Mouse (Mus musculus) embryonic facial prominence, embryonic 15.5 days (tissue): ENCODE data around the gene Parp3. TPM values are rescaled to one million over a fixed set of nuclear protein-coding genes. Genes with fewer than 3 reads are reported as not detected.
A peak's percentile ranks its signal among the peaks of the same experiment; 100 is the strongest.

ENCODE experiments used
- ATAC-seq: fragments of 200-750 bp; cut with Nextera tagmentation; 2 replicates; pipeline ENCODE4 v1.8.0; 2017; ENCODE audit warnings: low read depth, moderate TSS enrichment; ENCODE audit not compliant: insufficient number of reproducible peaks, low FRiP score, low TSS enrichment
- H3K27ac ChIP-seq: fragments of 300-500 bp; sonication (generic); replicated peaks from 2 replicates; pipeline ENCODE4 v1.5.1; 2015; ENCODE audit warnings: mild to moderate bottlenecking, inconsistent platforms
- H3K27me3 ChIP-seq: fragments of 300-500 bp; sonication (generic); 2 replicates; pipeline ENCODE4 v1.6.1; 2015; ENCODE audit warnings: inconsistent platforms
- H3K36me3 ChIP-seq: fragments of 300-500 bp; sonication (generic); 2 replicates; pipeline ENCODE4 v1.6.1; 2015; ENCODE audit warnings: mild to moderate bottlenecking, inconsistent platforms
- H3K4me1 ChIP-seq: fragments of 300-500 bp; sonication (generic); 2 replicates; pipeline ENCODE4 v1.6.1; 2015; ENCODE audit warnings: inconsistent platforms
- H3K4me2 ChIP-seq: fragments of 300-500 bp; sonication (generic); replicated peaks from 2 replicates; pipeline ENCODE4 v1.6.1; 2015; ENCODE audit warnings: mild to moderate bottlenecking, inconsistent platforms
- H3K4me3 ChIP-seq: fragments of 300-500 bp; sonication (generic); replicated peaks from 2 replicates; pipeline ENCODE4 v1.5.1; 2015; ENCODE audit warnings: mild to moderate bottlenecking, inconsistent platforms
- H3K9ac ChIP-seq: fragments of 300-500 bp; sonication (generic); 2 replicates; pipeline ENCODE4 v1.6.1; 2015; ENCODE audit warnings: inconsistent platforms
- H3K9me3 ChIP-seq: fragments of 300-500 bp; sonication (generic); replicated peaks from 2 replicates; pipeline ENCODE4 v1.6.1; 2016; ENCODE audit warnings: inconsistent platforms
- WGBS: fragments of 180-500 bp; shearing (Covaris S2); methylation state at CpG from one replicate; pipeline ENCODE4 v1.1.7; 2015; 5-methylcytosine and 5-hydroxymethylcytosine counted together
- polyA plus RNA-seq: library from polyadenylated mRNA; unstranded; fragments of >200 nt; fragmentation: Nextera tagmentation; extraction: Ambion mirVana; gene quantifications from 2 replicates; pipeline ENCODE4 v1.2.1, GENCODE M21; 2015

The Parp3 gene
- polyA plus RNA-seq, 1 experiment from 2014 or later = 6.8 TPM

GRCm38 (mm10) chr9:106483606-106484005 lies 6.9 kb upstream of the Parp3 start:
- no peak overlapping the region for H3K4me3 ChIP-seq
- H3K36me3 ChIP-seq = peaks cover 58% of the 10 kb centered on the region
- ATAC-seq = no peak
- 92% methylated on average over 17 of the region's 17 CpGs for WGBS
- H3K27me3 ChIP-seq = no peaks in the 10 kb centered on the region
- H3K9ac ChIP-seq = no peak overlapping the region
- H3K4me1 ChIP-seq = no peaks in the 10 kb centered on the region
- no peak overlapping the region for H3K4me2 ChIP-seq
- H3K27ac ChIP-seq = no peak overlapping the region
- H3K9me3 ChIP-seq = no peaks in the 10 kb centered on the region

DNA sequence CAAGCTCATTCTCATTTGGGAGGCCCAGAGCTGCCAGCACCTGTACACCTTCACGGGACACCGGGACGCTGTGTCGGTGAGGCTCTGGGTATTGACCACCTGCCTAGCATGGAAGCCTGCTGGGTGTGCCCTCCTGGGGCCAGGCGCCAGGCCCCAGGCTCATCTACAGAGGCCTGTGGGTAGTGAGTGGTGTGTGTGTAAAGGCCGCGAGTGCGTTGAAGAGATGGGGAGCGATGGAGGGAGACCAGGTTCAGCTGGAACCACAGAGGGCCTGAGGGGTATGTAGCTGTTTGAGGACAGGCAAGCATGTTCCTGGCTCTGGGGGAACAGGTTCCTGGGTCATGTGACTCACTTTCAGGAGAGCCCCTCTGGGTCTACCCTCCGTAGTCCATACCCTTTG lies 6.4 kb upstream of the Parp3 start:
- peaks cover 58% of the 10 kb centered on the region for H3K36me3 ChIP-seq
- H3K9ac ChIP-seq = no peak overlapping the region
- H3K27me3 ChIP-seq = no peaks in the 10 kb centered on the region
- peaks cover 3% of the 10 kb centered on the region for H3K4me1 ChIP-seq
- H3K4me2 ChIP-seq = no peak overlapping the region
- H3K27ac ChIP-seq = no peak overlapping the region
- no peaks in the 10 kb centered on the region for H3K9me3 ChIP-seq
- no peak for ATAC-seq
- H3K4me3 ChIP-seq = no peak overlapping the region
- WGBS = 96% methylated on average over 10 of the region's 10 CpGs

DNA sequence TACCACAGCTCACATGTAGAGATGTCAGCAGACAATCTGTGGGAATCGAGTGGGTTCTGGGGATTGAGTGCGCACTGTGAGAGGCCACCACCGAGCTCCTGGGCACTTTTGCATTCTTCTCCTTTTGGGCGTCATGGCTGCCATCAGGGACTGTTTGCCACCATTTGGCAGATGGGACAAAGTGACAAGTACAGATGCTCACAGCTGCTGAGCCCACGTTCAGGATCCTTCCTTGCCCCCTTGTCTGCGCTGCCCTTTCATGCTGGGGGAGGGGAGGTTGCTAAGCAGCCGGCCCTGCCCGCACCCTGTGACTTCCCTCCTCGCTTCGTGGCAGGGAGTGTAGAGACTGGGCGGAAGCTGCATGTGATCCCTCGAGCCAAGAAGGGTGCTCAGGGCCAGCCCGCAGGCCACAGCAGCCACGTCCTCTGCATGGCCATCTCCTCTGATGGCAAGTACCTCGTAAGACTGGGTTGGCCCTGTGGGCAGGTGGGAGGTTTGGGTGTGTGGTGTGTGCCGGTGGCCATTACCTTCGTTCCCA lies 5.9 kb upstream of the Parp3 start:
- H3K4me2 ChIP-seq = no peak overlapping the region
- H3K27me3 ChIP-seq = no peaks in the 10 kb centered on the region
- H3K27ac ChIP-seq = no peak overlapping the region
- H3K4me1 ChIP-seq = peaks cover 8% of the 10 kb centered on the region
- H3K9me3 ChIP-seq = no peaks in the 10 kb centered on the region
- peaks cover 58% of the 10 kb centered on the region for H3K36me3 ChIP-seq
- no peak for ATAC-seq
- WGBS = 84% methylated on average over 17 of the region's 17 CpGs
- no peak overlapping the region for H3K4me3 ChIP-seq
- H3K9ac ChIP-seq = no peak overlapping the region

DNA sequence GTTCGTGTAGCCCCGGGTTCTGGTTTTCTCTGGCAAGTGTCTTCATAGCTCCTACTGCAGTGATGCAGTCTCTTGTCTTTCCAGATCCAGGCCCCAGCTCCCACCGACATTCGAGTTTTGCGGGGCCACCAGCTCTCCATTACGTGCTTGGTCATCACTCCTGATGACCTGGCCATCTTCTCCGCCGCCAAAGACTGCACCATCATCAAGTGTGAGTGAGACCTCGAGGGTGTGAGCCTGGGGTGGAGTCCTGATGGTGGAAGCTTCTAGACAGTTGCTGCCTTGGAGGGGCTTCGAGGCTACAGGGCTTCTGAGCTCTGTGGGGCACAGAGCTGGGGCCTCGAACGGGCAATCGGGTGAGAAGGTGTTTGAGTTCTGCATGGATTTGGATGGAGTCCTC lies 4.9 kb upstream of the Parp3 start:
- H3K27ac ChIP-seq = no peak overlapping the region
- no peak overlapping the region for H3K4me2 ChIP-seq
- H3K4me3 ChIP-seq = no peak overlapping the region
- H3K9me3 ChIP-seq = no peaks in the 10 kb centered on the region
- ATAC-seq = no peak
- peaks cover 9% of the 10 kb centered on the region for H3K4me1 ChIP-seq
- WGBS = 95% methylated on average over 13 of the region's 13 CpGs
- peaks cover 58% of the 10 kb centered on the region for H3K36me3 ChIP-seq
- no peak overlapping the region for H3K9ac ChIP-seq
- no peaks in the 10 kb centered on the region for H3K27me3 ChIP-seq

DNA sequence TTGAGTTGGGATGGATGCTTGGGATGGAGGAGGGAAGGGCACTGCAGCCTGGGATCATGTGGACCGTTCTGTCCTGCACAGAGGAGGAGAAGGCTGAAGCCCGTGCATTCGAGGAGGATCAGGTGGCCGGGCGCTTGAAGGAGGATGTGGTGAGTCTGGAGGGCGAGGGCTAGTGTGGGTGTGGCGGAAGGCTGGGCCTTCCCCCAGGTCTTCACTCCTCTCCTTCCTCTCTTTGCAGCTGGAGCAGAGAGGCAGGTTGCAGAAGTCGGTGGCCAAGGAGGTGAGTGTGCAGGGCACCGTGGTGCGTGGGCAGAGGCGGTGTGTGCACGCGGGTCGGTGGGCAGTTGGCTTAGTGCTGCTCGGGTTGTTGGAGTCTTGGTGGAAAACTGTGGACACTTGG lies 4.3 kb upstream of the Parp3 start:
- no peak overlapping the region for H3K4me3 ChIP-seq
- no peak for ATAC-seq
- peaks cover 15% of the 10 kb centered on the region for H3K4me1 ChIP-seq
- no peaks in the 10 kb centered on the region for H3K27me3 ChIP-seq
- 89% methylated on average over 15 of the region's 15 CpGs for WGBS
- no peak overlapping the region for H3K9ac ChIP-seq
- H3K36me3 ChIP-seq = peaks cover 54% of the 10 kb centered on the region
- H3K9me3 ChIP-seq = no peaks in the 10 kb centered on the region
- H3K27ac ChIP-seq = no peak overlapping the region
- no peak overlapping the region for H3K4me2 ChIP-seq

DNA sequence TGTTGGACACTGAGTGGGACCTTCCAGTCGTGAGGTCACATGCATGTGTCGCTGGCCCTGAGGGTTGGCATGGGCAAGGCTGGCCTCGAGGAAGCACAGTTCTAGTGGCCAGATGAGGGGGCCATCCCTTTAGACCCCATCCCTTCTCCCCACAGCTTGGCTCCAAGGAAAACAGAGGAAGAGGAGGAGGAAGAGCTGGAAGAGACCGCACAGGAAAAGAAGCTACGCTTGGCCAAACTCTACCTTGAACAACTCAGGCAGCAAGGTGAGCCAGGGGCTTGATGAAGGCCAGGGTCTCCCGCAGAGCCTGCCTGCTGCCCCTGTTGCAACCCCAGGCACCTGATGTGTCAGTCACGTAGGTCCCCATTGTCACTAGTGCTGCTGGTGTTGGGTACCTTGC lies 3.8 kb upstream of the Parp3 start:
- peaks cover 20% of the 10 kb centered on the region for H3K4me1 ChIP-seq
- H3K4me3 ChIP-seq = no peak overlapping the region
- no peak overlapping the region for H3K9ac ChIP-seq
- ATAC-seq = no peak
- H3K36me3 ChIP-seq = peaks cover 49% of the 10 kb centered on the region
- WGBS = 94% methylated on average over 7 of the region's 7 CpGs
- no peaks in the 10 kb centered on the region for H3K27me3 ChIP-seq
- no peaks in the 10 kb centered on the region for H3K9me3 ChIP-seq
- H3K27ac ChIP-seq = no peak overlapping the region
- H3K4me2 ChIP-seq = no peak overlapping the region

- Histone ChIP-seq H3K9ac (peak overlapping the region; percentile 66), H3K4me1 (peaks cover 42% of the 10 kb centered on the region), H3K36me3 (peaks cover 26% of the 10 kb centered on the region), H3K27me3 (no peaks in the 10 kb centered on the region), H3K4me2 (peak overlapping the region; percentile 88), H3K27ac (no peak overlapping the region), H3K9me3 (no peaks in the 10 kb centered on the region), H3K4me3 (peak overlapping the region; percentile 81)
- WGBS = 76% methylated on average over 9 of the region's 9 CpGs
- no peak for ATAC-seq
Observed at GRCm38 (mm10) chr9:106478101-106478500, 1.4 kb upstream of the Parp3 start.

DNA sequence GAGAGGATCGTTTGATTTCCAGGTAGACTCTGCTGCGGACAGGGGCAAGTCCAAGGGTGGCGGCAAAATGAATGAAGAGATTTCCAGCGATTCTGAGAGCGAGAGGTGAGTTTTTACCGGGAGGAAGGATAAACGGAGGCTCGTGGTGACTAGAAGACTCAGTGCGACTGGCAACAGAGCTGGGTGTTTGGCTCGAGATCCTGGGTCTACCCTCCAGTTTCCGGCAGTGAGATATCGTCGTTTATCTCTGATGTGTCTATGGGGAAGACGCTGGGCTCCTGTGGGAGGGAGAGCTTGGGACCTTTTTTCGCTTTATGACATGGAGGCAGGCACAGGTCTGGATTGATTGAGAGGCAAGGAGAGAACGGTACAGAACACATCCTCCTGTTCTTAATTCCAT lies 900 bp upstream of the Parp3 start:
- peak overlapping the region; percentile 88 for H3K4me2 ChIP-seq
- WGBS = 2% methylated on average over 16 of the region's 16 CpGs
- no peak for ATAC-seq

GRCm38 (mm10) chr9:106476002-106476923 lies 486 bp downstream of the Parp3 start:
- ATAC-seq = peak; percentile 30
- 0 out of 2 replicates have a peak overlapping the region, but pooled peaks have one; percentile 3 for H3K9ac ChIP-seq
- peak overlapping the region; percentile 88 for H3K27ac ChIP-seq
- peaks cover 56% of the 10 kb centered on the region for H3K4me1 ChIP-seq
- peaks cover 19% of the 10 kb centered on the region for H3K36me3 ChIP-seq
- no peaks in the 10 kb centered on the region for H3K27me3 ChIP-seq
- H3K4me2 ChIP-seq = peak overlapping the region; percentile 88
- 16% methylated on average over 16 of the region's 16 CpGs for WGBS
- peak overlapping the region; percentile 81 for H3K4me3 ChIP-seq
- no peaks in the 10 kb centered on the region for H3K9me3 ChIP-seq

More for the DNA sequence above, 900 bp upstream of the Parp3 start:
- Histone ChIP-seq H3K9ac (peak overlapping the region; percentile 66), H3K27ac (no peak overlapping the region), H3K9me3 (no peaks in the 10 kb centered on the region), H3K27me3 (no peaks in the 10 kb centered on the region), H3K4me3 (peak overlapping the region; percentile 81), H3K4me1 (peaks cover 42% of the 10 kb centered on the region), H3K36me3 (peaks cover 21% of the 10 kb centered on the region)

- WGBS = 79% methylated on average over 10 of the region's 10 CpGs
- ATAC-seq = no peak
- peaks cover 13% of the 10 kb centered on the region for H3K36me3 ChIP-seq
Observed at GRCm38 (mm10) chr9:106475663-106476001, 1.1 kb downstream of the Parp3 start, which contains the start of gene Rrp9. Rrp9 (plus strand) TSS chr9:106475963.

DNA sequence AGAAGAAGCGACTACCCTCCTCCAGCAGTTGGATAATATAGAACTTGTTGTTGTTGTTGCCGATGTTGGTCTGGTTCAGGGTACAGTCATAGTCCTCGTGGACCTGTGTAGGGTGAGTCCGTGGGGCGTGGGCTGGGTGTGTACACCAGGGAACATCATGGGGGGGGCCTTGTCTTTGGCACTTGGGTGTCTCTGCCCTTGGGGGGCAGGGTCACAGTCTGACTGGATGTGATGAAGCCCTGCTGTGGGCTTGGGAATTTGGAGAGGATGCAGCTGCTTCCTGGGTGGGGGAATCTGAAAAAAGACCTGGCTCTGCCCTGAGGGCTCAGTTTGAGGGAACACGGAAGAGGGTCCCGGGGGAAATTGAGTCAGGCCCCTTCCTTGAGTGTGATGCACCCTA lies 1.7 kb downstream of the Parp3 start:
- 0 out of 2 replicates have a peak overlapping the region, but pooled peaks have one; percentile 25 for H3K27ac ChIP-seq
- peaks cover 7% of the 10 kb centered on the region for H3K36me3 ChIP-seq
- peaks cover 58% of the 10 kb centered on the region for H3K4me1 ChIP-seq
- peak overlapping the region; percentile 24; the same call in 1 of the 2 replicates for H3K4me2 ChIP-seq
- WGBS = 53% methylated on average over 7 of the region's 7 CpGs
- H3K4me3 ChIP-seq = no peak overlapping the region; the same call in 1 of the 2 replicates
- H3K27me3 ChIP-seq = no peaks in the 10 kb centered on the region
- ATAC-seq = no peak
- H3K9ac ChIP-seq = no peak overlapping the region
- H3K9me3 ChIP-seq = no peaks in the 10 kb centered on the region

More at GRCm38 (mm10) chr9:106475663-106476001, 1.1 kb downstream of the Parp3 start, which contains the start of gene Rrp9:
- Histone ChIP-seq H3K9ac (0 out of 2 replicates have a peak within 1 kb of the TSS, but pooled peaks have one; percentile 3), H3K4me1 (peaks cover 56% of the 10 kb centered on the region), H3K9me3 (no peaks in the 10 kb centered on the region), H3K27ac (peak within 1 kb of the TSS; percentile 88), H3K27me3 (no peaks in the 10 kb centered on the region), H3K4me2 (peak within 1 kb of the TSS; percentile 88), H3K4me3 (peak within 1 kb of the TSS; percentile 81)
